Mouse (Mus musculus) hindbrain, embryonic 14.5 days (tissue): Measurements from ENCODE around the gene Piwil1. TPM values are rescaled to one million over a fixed set of nuclear protein-coding genes. Genes with fewer than 3 reads are reported as not detected.

Experiments used
- ATAC-seq: fragments of 200-750 bp; cut with Nextera tagmentation; 2 replicates; pipeline ENCODE4 v1.8.0; 2017; ENCODE audit warnings: moderate number of reproducible peaks, mild to moderate bottlenecking, moderate TSS enrichment, moderate library complexity; ENCODE audit not compliant: low FRiP score
- DNase-seq: peaks from one replicate; pipeline ENCODE4 v3.0.0-alpha.2; 2015; ENCODE audit warnings: low spot score
- H3K27ac ChIP-seq: fragments of 300-500 bp; sonication (generic); 2 replicates; pipeline ENCODE4 v1.5.1; 2014; ENCODE audit warnings: mild to moderate bottlenecking, moderate library complexity
- H3K27me3 ChIP-seq: fragments of 300-500 bp; sonication (generic); 2 replicates; pipeline ENCODE4 v1.6.1; 2014; ENCODE audit warnings: mild to moderate bottlenecking, low read length, mixed read lengths; ENCODE audit not compliant: control insufficient read depth, insufficient read depth
- H3K36me3 ChIP-seq: fragments of 300-500 bp; sonication (generic); replicated peaks from 2 replicates; pipeline ENCODE4 v1.6.1; 2014; ENCODE audit not compliant: control insufficient read depth, insufficient read depth
- H3K4me1 ChIP-seq: fragments of 300-500 bp; sonication (generic); replicated peaks from 2 replicates; pipeline ENCODE4 v1.6.1; 2014; ENCODE audit warnings: antibody characterized with exemption, low read length, mixed read lengths; ENCODE audit not compliant: control insufficient read depth, insufficient read depth
- H3K4me2 ChIP-seq: fragments of 300-500 bp; sonication (generic); replicated peaks from 2 replicates; pipeline ENCODE4 v1.6.1; 2014; ENCODE audit warnings: mild to moderate bottlenecking, moderate library complexity
- H3K4me3 ChIP-seq: fragments of 300-500 bp; sonication (generic); replicated peaks from 2 replicates; pipeline ENCODE4 v1.5.1; 2014; ENCODE audit warnings: mild to moderate bottlenecking, low read length
- H3K9ac ChIP-seq: fragments of 300-500 bp; sonication (generic); 2 replicates; pipeline ENCODE4 v1.6.1; 2014
- H3K9me3 ChIP-seq: fragments of 300-500 bp; sonication (generic); 2 replicates; pipeline ENCODE4 v1.6.1; 2016; ENCODE audit warnings: low read length; ENCODE audit not compliant: control insufficient read depth
- WGBS: fragments of 180-500 bp; shearing (Covaris S2); extraction: QIAGEN DNeasy Blood & Tissue Kit; methylation state at CpG from one replicate; pipeline ENCODE4 v1.1.7; 2014; 5-methylcytosine and 5-hydroxymethylcytosine counted together
- polyA plus RNA-seq: library from polyadenylated mRNA; unstranded; fragments of >200 nt; fragmentation: Nextera tagmentation; extraction: Ambion mirVana; gene quantifications from 2 replicates; pipeline ENCODE4 v1.2.1, GENCODE M21; 2014

Piwil1 gene
- 0.12 and 0.19 TPM in 2 replicates for polyA plus RNA-seq

DNA sequence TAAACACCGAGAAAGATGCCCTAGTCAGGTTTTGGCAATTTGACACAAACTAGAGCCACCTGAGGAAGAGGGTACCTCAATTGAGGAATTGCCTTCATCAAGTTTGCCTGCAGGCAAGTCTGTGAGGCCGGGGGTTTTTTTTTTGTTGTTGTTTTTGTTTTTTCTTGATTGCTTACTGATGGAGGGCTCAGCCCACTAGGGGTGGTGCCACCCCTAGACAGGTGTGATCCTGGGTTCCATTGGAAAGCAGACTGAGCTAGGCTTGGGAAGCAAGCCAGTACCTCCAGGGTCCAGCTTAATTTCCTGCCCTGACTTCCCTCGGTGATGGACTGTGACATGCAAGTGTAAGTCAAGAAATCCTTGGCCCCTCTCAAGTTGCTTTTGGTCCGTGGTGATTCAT lies at the start of gene Piwil1:
TSS of gene Piwil1 (plus strand) at position 301 of the 400 bp plus-strand sequence.
- Histone ChIP-seq H3K27me3 (no peaks in the 10 kb centered on the region), H3K36me3 (no peaks in the 10 kb centered on the region), H3K27ac (no peak within 1 kb of the TSS), H3K4me3 (no peak within 1 kb of the TSS), H3K9ac (no peak within 1 kb of the TSS), H3K9me3 (0 out of 2 replicates have a peak, but pooled peaks cover 5% of the 10 kb centered on the region), H3K4me2 (no peak within 1 kb of the TSS), H3K4me1 (peaks cover 11% of the 10 kb centered on the region)
- ATAC-seq (no peak), DNase-seq (no peak)
- WGBS: 85% methylated on average over 4 of the region's 4 CpGs

DNA sequence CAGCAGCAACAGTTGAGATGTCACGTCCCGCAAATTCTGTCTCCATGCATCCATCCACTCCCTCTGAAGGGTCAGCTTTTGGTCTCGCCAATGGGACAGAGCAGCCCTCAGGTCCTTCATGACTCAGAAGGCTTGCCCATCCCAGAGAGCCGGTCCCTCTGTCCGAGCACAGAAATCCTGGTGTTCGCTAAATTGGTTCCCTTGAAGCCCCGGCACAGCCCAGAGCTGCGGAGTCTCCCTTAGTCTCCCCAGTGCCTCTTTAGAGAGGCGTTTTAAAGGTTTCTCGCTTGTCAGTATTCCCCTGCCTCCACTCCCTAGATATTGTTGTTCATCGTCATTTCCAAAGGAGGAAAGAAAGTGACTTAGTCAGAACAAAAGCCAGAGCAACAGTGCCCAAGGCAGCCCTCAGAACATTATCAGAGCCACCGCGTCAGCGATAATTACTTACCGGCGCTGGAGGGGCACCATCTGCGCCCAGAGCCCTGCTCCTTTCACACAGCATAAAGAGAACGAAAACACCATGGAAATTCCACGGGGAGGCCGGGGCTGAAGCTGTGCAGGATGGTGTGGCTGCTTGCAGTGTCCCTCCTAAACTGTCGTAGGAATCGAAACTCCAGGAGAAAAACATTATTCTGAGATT lies 45.7 kb upstream of the Piwil1 start:
- 23% methylated on average over 22 of the region's 22 CpGs for WGBS
- Histone ChIP-seq H3K4me3 (no peak overlapping the region), H3K9me3 (no peaks in the 10 kb centered on the region), H3K9ac (peak overlapping the region; percentile 26; the same call in 1 of the 2 replicates), H3K27me3 (no peaks in the 10 kb centered on the region), H3K36me3 (no peaks in the 10 kb centered on the region), H3K4me1 (peaks cover 10% of the 10 kb centered on the region), H3K27ac (no peak overlapping the region), H3K4me2 (peak overlapping the region; percentile 39)
- ATAC-seq (no peak), DNase-seq (peak; percentile 45)

DNA sequence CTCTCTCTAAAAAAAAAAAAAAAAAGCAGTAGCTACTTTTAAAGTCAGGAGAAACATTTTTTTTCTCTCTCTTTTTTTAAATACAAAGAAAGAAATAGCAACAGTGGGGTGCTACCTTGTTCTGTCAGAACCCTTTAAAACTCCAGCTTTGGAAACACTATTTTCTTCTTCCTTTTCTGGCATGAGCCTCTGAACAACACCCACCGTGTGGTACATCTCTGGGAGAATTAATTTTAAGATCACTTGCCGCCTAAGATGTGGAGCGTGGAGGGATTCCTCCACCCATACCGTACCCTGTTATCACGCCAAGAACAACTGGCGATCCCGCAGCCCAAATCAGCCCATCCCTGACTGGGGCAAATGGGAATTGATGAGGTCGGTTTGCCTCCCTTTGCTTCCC lies 42.2 kb upstream of the Piwil1 start:
- Histone ChIP-seq H3K9me3 (0 out of 2 replicates have a peak, but pooled peaks cover 5% of the 10 kb centered on the region), H3K4me1 (peaks cover 10% of the 10 kb centered on the region), H3K27me3 (no peaks in the 10 kb centered on the region), H3K4me2 (no peak overlapping the region), H3K9ac (no peak overlapping the region), H3K4me3 (no peak overlapping the region), H3K36me3 (no peaks in the 10 kb centered on the region), H3K27ac (no peak overlapping the region)
- DNase-seq: no peak
- WGBS: 53% methylated on average over 8 of the region's 8 CpGs
- no peak for ATAC-seq

DNA sequence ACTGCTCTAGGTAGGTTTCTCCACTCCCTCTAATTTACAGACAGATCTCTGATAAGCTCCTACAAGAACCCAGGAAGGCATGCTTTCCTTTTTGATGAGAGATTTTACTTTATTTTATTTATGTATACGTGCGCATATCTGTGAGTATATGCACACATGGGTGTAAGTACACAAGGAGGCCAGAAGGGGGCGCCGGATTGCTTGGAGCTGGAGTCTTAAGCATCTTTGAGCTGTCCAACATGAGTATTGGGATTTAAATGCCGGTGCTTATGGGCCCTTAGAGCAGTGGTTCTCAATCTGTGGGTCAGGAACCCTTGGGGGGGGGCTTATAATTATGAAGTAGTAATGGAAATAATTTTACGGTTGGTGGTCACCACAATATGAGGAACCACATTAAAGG lies 39.4 kb upstream of the Piwil1 start:
- WGBS: 98% methylated on average over 6 of the region's 6 CpGs
- Histone ChIP-seq H3K4me3 (no peak overlapping the region), H3K27me3 (no peaks in the 10 kb centered on the region), H3K9ac (no peak overlapping the region), H3K9me3 (0 out of 2 replicates have a peak, but pooled peaks cover 5% of the 10 kb centered on the region), H3K36me3 (no peaks in the 10 kb centered on the region), H3K27ac (no peak overlapping the region), H3K4me2 (no peak overlapping the region), H3K4me1 (no peaks in the 10 kb centered on the region; the same call in 1 of the 2 replicates)
- DNase-seq (no peak), ATAC-seq (no peak)

DNA sequence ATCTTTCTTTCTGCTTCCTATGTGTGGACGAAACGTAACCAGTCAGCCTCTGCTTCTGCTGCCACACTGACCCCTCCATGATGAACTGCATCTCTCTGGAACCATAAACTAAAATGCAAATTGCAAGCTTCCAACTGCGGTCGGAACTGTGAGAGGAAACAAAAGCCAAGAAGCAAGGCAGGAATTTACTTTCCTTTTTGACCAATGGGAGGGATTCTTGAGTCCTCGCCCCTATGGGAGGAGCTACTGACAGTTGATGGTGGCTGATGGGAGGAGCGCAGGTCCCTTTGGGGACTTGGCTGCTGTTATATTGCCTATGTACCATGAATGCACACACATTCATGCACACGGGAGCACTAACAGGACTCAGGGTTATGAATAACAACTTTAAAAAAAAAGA lies 38.3 kb upstream of the Piwil1 start:
- DNase-seq (no peak), ATAC-seq (no peak)
- WGBS: 63% methylated on average over 7 of the region's 7 CpGs
- H3K27ac ChIP-seq: no peak overlapping the region
- no peak overlapping the region for H3K9ac ChIP-seq
- H3K4me1 ChIP-seq: no peaks in the 10 kb centered on the region; the same call in 1 of the 2 replicates
- H3K4me2 ChIP-seq: no peak overlapping the region
- H3K4me3 ChIP-seq: no peak overlapping the region
- H3K9me3 ChIP-seq: 0 out of 2 replicates have a peak, but pooled peaks cover 5% of the 10 kb centered on the region
- no peaks in the 10 kb centered on the region for H3K27me3 ChIP-seq
- H3K36me3 ChIP-seq: no peaks in the 10 kb centered on the region

DNA sequence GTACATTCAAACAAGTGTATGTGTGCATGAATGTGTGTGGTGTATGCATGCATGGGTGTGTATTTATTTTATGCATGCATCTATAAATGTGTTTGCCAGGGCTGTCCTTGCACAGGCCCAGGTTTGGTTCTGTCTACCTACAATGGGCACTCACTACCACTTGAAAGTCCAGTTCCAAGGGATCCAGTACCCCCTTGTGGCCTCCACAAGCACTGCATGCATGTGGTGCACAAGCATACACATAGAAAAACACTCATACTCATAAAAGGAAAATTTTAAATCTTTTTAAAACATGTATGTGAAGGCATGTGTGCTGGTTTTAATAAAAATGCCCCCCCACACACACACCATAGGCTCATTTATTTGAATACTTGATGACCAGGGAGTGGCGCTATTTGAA lies 37.3 kb upstream of the Piwil1 start:
- Histone ChIP-seq H3K9ac (no peak overlapping the region), H3K27ac (no peak overlapping the region), H3K27me3 (no peaks in the 10 kb centered on the region), H3K9me3 (0 out of 2 replicates have a peak, but pooled peaks cover 5% of the 10 kb centered on the region), H3K4me3 (no peak overlapping the region), H3K4me2 (no peak overlapping the region), H3K4me1 (no peaks in the 10 kb centered on the region; the same call in 1 of the 2 replicates), H3K36me3 (no peaks in the 10 kb centered on the region)
- WGBS: 97% methylated on average over 1 of the region's 1 CpGs
- no peak for DNase-seq
- ATAC-seq: no peak

DNA sequence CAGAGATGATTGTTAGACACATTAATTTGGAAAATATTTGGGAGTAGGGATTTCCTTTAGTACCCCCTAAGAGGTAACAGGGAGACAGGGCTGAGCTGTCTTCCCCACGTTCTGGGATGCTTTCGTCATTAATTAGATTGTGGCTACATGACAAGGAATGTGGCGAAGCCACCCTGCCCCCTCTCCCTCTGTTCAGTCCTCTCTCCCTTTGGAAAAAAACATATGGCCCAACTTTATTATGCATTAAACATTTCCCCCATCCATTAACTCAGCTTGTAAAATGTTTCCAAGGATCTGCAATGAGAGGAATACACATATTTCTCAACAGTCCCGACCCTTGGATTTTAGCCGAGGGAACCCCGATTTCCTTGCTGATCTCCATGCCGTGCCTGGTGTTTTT lies 35.0 kb upstream of the Piwil1 start:
- Histone ChIP-seq H3K36me3 (no peaks in the 10 kb centered on the region), H3K27ac (no peak overlapping the region), H3K4me3 (no peak overlapping the region), H3K9me3 (0 out of 2 replicates have a peak, but pooled peaks cover 5% of the 10 kb centered on the region), H3K9ac (no peak overlapping the region), H3K4me1 (no peaks in the 10 kb centered on the region; the same call in 1 of the 2 replicates), H3K4me2 (no peak overlapping the region), H3K27me3 (no peaks in the 10 kb centered on the region)
- ATAC-seq (no peak), DNase-seq (no peak)
- WGBS: 62% methylated on average over 7 of the region's 7 CpGs

DNA sequence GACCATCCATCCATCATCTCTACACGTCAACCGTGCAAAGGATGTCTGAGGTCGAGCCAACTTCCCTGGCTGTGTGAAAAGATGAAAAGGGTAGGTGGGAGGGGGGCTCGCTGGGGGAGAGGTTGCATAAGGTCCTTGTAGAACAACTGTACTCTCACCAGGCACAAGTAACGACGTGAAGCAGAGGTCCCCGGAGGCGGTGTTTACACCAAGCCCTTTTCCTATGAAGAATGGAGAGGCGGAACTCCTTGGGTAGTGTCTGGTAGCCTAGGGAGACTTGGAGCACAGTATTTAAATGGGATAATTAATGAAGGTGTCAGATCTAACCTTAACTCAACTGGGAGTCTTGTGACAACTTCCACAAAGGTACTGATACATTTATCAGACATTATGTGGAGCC lies 28.2 kb upstream of the Piwil1 start:
- Histone ChIP-seq H3K27ac (no peak overlapping the region), H3K4me3 (no peak overlapping the region), H3K4me1 (no peaks in the 10 kb centered on the region), H3K27me3 (no peaks in the 10 kb centered on the region), H3K9me3 (no peaks in the 10 kb centered on the region), H3K9ac (no peak overlapping the region), H3K4me2 (no peak overlapping the region), H3K36me3 (no peaks in the 10 kb centered on the region)
- DNase-seq (no peak), ATAC-seq (no peak)
- WGBS: 55% methylated on average over 9 of the region's 9 CpGs

DNA sequence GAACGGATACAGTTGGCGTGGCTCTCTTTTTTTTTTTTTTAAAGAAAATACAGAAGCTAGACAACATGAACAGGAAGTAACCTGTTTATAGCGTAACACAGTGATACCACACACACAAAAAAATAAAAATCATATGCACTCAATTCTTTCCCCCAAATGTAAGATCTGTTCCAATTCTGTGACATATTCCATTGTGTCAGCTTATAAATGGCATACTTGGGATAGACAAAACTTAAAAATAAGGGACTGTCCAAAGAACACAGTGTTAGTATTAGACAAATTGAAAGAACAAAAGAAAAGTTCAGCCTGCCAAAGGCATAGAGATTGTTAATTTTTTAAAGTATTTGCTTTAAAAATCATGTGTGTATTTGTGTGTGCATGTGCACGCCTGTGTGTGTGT lies 25.0 kb upstream of the Piwil1 start:
- H3K4me2 ChIP-seq: no peak overlapping the region
- WGBS: 94% methylated on average over 4 of the region's 4 CpGs
- H3K27me3 ChIP-seq: no peaks in the 10 kb centered on the region
- no peaks in the 10 kb centered on the region for H3K36me3 ChIP-seq
- H3K4me1 ChIP-seq: no peaks in the 10 kb centered on the region
- DNase-seq: no peak
- H3K9me3 ChIP-seq: no peaks in the 10 kb centered on the region
- no peak overlapping the region for H3K9ac ChIP-seq
- no peak for ATAC-seq
- H3K4me3 ChIP-seq: no peak overlapping the region
- H3K27ac ChIP-seq: no peak overlapping the region
